Mouse (Mus musculus): ENCODE measurements around the gene Zbtb11. TPM values are rescaled to one million over a fixed set of nuclear protein-coding genes. Genes with fewer than 3 reads are reported as not detected.
A peak's percentile ranks its signal among the peaks of the same experiment; 100 is the strongest.
"Not testable (repeated sequence)": the region's sequence is repeated elsewhere in the genome, so short reads cannot be mapped to it uniquely, and the experiment has no call there.

Gene Zbtb11
- polyA plus RNA-seq, 1 experiment from 2014 or later: 20.8 TPM

DNA sequence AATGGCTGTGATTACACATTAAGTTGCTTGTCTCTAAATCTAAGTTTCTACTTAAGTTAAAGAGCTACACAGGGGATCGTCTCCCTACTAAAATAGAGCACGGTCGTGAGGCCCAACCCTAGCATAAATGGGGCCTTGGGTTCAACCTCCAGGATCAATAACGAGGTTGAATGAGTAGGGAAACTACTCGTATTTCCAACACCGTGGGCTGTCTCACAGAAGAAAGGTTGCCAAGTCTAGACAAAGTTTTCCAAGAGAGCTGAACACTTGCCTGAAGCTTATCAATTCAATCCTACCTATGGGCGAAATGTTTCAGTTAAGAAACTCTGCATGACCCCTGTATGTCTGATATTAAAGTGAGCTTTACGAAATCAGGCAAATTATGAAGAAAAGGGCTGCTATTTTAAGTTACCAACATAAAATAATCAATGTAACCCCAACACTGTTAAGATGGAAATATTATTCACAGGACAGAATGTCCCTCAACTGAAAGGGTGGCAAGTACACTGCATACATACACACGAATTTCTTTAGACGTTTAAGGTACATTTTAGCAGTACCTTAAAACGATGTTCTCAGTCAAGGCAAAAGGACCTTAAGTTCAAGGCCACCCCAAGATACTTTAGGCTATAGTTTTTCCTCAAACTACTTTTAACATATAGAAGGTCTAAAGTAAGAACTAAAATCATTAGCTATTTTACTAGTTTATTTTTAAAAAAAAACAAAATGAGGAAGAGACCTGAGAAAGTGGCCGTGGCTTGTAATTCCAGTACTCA, 54.4 kb downstream of the Zbtb11 start:
- Histone ChIP-seq H3K4me3 (peak overlapping the region; percentile 63), H3K27ac (replicated peaks) (peak overlapping the region; percentile 88; the same call in 1 of the 2 replicates), H3K4me1 (peaks cover 34% of the 10 kb centered on the region), H3K9ac (replicated peaks) (peak overlapping the region; percentile 75), H3K9me3 (no peaks in the 10 kb centered on the region), H3K36me3 (peaks cover 13% of the 10 kb centered on the region; the same call in 1 of the 2 replicates), H3K27me3 (no peaks in the 10 kb centered on the region), H3K4me2 (replicated peaks) (peak overlapping the region; percentile 71)
- WGBS: 35% methylated on average over 12 of the region's 12 CpGs
- ATAC-seq (replicated peaks): no peak

DNA sequence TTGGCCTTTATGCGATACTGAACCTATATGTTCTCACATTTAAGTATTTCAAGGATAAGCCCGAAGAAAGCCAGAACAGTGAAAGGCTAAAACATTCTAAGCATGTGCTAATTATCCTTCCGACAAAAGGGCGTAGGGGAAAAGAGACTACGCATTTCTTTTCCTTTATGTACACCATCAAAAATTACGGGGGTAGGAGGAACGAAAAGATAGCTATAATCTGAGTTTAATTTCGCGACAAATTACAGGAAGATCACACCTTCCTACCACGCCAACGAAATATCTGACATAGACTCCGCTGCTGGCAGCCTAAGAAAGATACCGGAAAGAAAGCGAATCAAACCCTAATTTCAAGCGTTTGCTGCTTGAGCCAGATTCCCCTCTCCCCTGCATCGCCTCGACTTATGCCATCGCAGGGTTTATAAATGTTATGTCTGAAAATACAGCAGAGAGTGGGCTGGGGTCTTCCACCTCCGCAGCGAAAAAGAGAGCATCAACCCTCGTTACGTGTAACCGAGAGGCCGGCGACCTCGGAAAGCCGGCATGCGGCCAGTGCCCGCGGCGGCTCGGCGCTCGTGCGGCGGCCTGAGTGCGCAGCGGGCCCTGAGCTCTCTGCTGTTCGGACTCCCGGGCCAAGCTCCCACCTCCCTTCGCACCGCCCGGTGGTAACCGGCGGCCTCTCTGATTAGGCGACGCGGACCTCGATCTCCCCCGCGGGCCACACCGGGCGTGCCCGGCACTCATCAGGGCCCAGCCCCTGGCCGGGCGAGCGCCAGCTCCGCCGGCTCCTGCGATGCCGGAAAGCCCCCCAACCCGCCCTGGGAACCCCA, 55.3 kb downstream of the Zbtb11 start:
- Histone ChIP-seq H3K4me1 (peaks cover 34% of the 10 kb centered on the region), H3K27ac (replicated peaks) (peak overlapping the region; percentile 88), H3K36me3 (peaks cover 19% of the 10 kb centered on the region), H3K27me3 (no peaks in the 10 kb centered on the region), H3K9ac (replicated peaks) (peak overlapping the region; percentile 75), H3K9me3 (no peaks in the 10 kb centered on the region), H3K4me3 (peak overlapping the region; percentile 63), H3K4me2 (replicated peaks) (peak overlapping the region; percentile 71)
- WGBS: under 1% methylated on average over 62 of the region's 62 CpGs
- ATAC-seq (replicated peaks): peak; percentile 90

DNA sequence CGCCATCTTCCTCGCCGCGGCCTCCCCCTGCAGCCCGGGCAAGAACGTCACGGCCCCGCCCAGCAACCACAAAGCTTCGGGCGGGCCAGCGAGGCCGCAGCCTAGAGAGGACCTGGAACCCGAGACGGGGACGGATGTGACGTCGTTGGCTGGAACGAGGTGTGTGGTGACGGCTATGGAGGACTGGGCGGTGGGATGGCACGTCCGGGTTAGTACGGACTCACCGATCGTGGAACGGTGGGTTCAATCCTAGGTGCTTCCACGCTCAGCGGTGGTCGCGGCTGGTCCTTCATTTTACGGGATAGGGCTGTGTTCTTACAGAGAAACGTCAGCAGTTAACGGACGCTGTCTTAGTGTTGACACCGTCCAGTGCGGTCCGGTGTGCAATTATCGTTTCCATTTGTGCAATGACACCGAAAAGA, 56.0 kb downstream of the Zbtb11 start, which contains the start of gene Pcnp:
Pcnp (minus strand) TSS at position 79 of the 422 bp plus-strand sequence.
- H3K4me1 ChIP-seq: peaks cover 32% of the 10 kb centered on the region
- no peaks in the 10 kb centered on the region for H3K27me3 ChIP-seq
- H3K4me2 ChIP-seq (replicated peaks): peak within 1 kb of the TSS; percentile 71
- H3K9me3 ChIP-seq: no peaks in the 10 kb centered on the region
- H3K4me3 ChIP-seq: peak within 1 kb of the TSS; percentile 63
- peak within 1 kb of the TSS; percentile 75 for H3K9ac ChIP-seq (replicated peaks)
- H3K36me3 ChIP-seq: peaks cover 22% of the 10 kb centered on the region
- peak within 1 kb of the TSS; percentile 88 for H3K27ac ChIP-seq (replicated peaks)
- under 1% methylated on average over 39 of the region's 39 CpGs for WGBS
- ATAC-seq (replicated peaks): peak; percentile 100

DNA sequence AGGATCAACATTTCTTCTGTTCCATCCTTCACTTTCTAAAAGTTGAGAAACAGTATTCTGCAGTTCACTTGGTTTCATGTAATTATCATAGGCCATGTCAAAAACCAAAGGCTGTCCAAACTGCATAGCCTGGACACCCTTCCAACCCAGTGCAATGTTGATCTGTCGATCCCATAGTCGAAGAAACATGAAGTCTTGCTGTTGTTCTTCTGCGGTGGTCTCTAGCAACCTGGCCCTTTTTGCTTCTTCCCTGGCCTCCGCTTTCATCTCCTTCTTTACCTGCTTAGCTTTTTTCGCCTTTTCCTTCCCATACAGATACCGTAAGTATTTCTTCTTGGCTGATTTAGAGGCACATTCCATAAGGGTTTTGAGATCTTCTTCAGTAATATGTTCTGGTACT, 60.9 kb downstream of the Zbtb11 start:
- Histone ChIP-seq H3K9ac (replicated peaks) (no peak overlapping the region), H3K9me3 (no peaks in the 10 kb centered on the region), H3K36me3 (peaks cover 22% of the 10 kb centered on the region), H3K4me1 (peaks cover 31% of the 10 kb centered on the region), H3K27me3 (no peaks in the 10 kb centered on the region), H3K27ac (replicated peaks) (no peak overlapping the region), H3K4me2 (replicated peaks) (no peak overlapping the region), H3K4me3 (no peak overlapping the region)
- no peak for ATAC-seq (replicated peaks)
- WGBS: 97% methylated on average over 6 of the region's 6 CpGs

DNA sequence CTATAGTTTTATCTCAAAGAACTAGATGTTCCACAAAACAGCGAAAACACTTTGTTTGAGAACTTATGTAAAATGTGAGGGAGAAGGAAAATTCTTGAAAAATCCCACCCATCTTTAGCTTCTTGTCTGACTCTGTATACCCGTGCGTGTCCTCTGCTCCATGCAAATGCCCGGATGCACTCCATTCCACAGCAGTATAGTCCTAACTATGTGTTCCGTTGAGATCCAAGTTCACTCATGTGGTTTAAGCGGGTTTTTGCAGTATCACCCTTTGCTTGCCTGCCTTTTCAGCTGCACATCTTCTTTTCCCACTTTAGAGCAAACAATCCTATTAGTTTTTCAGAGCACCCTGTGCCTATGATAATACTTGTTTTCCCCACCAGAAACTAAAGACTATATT, 62.8 kb downstream of the Zbtb11 start:
- ATAC-seq (replicated peaks): no peak
- WGBS: 69% methylated on average over 6 of the region's 6 CpGs
- H3K4me2 ChIP-seq (replicated peaks): peak overlapping the region; percentile 55
- H3K9me3 ChIP-seq: no peaks in the 10 kb centered on the region
- H3K27me3 ChIP-seq: no peaks in the 10 kb centered on the region
- peaks cover 23% of the 10 kb centered on the region for H3K4me1 ChIP-seq
- peaks cover 22% of the 10 kb centered on the region for H3K36me3 ChIP-seq
- H3K4me3 ChIP-seq: peak overlapping the region; percentile 95
- H3K27ac ChIP-seq (replicated peaks): no peak overlapping the region
- H3K9ac ChIP-seq (replicated peaks): peak overlapping the region; percentile 88

DNA sequence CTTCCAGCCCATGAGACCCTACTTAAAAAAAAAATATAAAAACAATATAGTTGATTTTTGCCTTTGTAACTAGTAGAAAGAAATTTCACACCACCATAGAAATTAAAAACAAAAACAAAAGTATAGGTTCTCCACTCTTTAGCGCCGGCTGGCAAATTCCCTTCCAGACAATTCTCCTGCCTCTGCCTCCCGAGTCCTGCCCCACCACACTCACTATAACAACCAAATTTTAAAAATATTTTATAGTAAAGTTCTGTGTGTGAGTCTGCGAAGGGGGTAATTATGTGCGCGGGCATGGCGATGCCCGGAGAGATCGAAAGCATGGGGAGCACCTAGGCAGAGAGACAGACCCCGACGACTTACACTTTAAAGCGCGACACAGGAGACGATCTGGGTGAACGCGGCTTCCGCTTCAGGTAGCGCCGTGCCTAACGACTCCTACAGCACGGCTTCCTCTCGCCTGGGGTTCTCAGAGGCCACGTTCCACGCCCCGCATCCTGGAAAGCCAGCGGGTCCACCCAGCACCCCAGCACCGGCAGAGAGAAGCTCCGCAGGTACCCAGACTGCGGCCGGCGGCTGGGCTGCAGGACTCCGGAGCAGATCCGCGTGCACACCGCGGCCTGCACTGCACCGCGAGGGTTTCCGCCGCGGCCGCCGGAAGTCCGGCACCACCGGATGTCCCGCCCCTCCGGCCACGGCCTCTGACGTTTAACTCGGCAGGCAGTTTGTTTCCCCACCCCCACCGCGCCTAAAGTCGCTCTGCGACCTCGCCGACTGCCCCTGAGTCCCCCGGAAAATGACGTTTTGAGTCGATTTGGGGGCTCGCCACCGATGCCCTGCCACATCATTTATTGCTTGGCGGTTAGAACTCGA, 63.7 kb downstream of the Zbtb11 start, which contains the start of gene Trmt10c:
Trmt10c (minus strand) TSS at position 682 of the 873 bp plus-strand sequence.
- H3K4me2 ChIP-seq (replicated peaks): peak within 1 kb of the TSS; percentile 55
- peak within 1 kb of the TSS; percentile 95 for H3K4me3 ChIP-seq
- peak; percentile 99 for ATAC-seq (replicated peaks)
- no peaks in the 10 kb centered on the region for H3K9me3 ChIP-seq
- H3K36me3 ChIP-seq: peaks cover 20% of the 10 kb centered on the region
- H3K4me1 ChIP-seq: peaks cover 23% of the 10 kb centered on the region
- WGBS: under 1% methylated on average over 61 of the region's 63 CpGs
- peak within 1 kb of the TSS; percentile 88 for H3K9ac ChIP-seq (replicated peaks)
- no peaks in the 10 kb centered on the region for H3K27me3 ChIP-seq
- peak within 1 kb of the TSS; percentile 92 for H3K27ac ChIP-seq (replicated peaks)

DNA sequence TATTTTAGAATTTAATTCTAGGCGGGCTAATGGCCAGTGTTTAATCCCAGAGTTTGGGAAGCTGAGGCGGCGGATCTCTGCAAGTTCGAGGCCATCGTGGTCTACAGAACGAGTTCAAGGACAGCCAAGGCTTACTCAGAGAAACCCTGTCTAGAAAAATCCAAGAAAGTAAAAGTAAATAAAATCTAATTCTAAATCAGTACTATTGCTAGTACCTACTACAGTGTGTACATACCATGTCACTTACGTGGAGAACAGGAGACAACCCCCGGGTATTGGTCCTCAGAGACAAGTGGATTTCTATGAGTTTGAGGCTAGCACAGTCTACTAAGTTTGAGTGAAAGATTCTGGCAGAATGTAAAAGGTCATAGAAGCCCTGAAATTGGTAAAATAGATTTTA, 64.4 kb downstream of the Zbtb11 start:
- Histone ChIP-seq H3K4me3 (peak overlapping the region; percentile 95), H3K27ac (replicated peaks) (peak overlapping the region; percentile 92), H3K4me2 (replicated peaks) (peak overlapping the region; percentile 55), H3K9ac (replicated peaks) (peak overlapping the region; percentile 88), H3K9me3 (no peaks in the 10 kb centered on the region), H3K36me3 (peaks cover 15% of the 10 kb centered on the region), H3K4me1 (peaks cover 23% of the 10 kb centered on the region), H3K27me3 (no peaks in the 10 kb centered on the region)
- WGBS: 29% methylated on average over 8 of the region's 8 CpGs
- ATAC-seq (replicated peaks): peak; percentile 60

DNA sequence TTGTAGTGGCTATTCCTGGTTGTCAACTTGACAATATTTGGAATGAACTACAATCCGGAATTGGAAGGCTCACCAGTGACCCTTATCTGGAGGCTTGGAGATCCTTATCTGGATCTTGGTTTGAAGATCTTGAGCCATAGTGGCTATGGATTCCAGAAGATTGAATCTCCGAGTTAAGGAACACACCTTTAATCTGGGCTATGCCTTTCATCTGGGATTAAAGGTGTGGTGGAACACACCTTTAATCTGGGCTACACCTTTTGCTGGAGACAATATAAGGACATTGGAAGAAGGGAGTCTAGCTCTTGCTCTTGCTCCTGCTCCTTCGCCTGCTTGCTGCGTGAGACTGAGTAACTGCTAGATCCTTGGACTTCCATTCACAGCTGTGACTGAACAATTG, 74.4 kb downstream of the Zbtb11 start, which contains the start of gene Senp7:
Senp7 (plus strand) TSS at position 301 of the 400 bp plus-strand sequence.
- WGBS: no CpG with 5 or more reads among the region's 4 CpGs
- H3K4me3 ChIP-seq: 0 out of 2 replicates have a peak within 1 kb of the TSS, but pooled peaks have one; percentile 9
- not testable (repeated sequence) for H3K36me3 ChIP-seq; H3K9ac ChIP-seq (replicated peaks); H3K27me3 ChIP-seq; H3K4me1 ChIP-seq; H3K27ac ChIP-seq (replicated peaks); ATAC-seq (replicated peaks); H3K9me3 ChIP-seq
- peak within 1 kb of the TSS; percentile 25 for H3K4me2 ChIP-seq (replicated peaks)

DNA sequence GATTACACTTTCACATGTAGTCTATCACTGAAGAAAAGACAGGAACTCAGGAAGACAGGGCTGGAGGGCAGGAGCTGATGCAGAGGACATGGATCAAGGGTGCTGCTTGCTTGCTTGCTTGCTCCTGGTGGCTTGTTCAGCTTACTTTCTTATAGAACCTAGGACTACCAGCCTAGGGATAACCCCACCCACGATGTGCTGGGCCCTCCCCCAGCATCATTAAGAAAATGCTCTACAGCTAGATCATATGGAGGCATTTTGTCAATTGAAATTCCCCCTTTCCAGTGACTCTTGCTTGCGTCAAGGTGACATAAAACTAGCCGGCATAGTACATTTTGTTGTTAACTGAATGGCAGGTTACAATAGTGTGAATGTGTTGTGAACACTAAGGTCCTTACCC, 82.2 kb downstream of the Zbtb11 start:
- Histone ChIP-seq H3K4me1 (no peaks in the 10 kb centered on the region), H3K4me2 (replicated peaks) (no peak overlapping the region), H3K4me3 (no peak overlapping the region), H3K9ac (replicated peaks) (no peak overlapping the region), H3K9me3 (no peaks in the 10 kb centered on the region), H3K27me3 (no peaks in the 10 kb centered on the region), H3K36me3 (no peaks in the 10 kb centered on the region), H3K27ac (replicated peaks) (no peak overlapping the region)
- ATAC-seq (replicated peaks): no peak
- 78% methylated on average over 3 of the region's 3 CpGs for WGBS

DNA sequence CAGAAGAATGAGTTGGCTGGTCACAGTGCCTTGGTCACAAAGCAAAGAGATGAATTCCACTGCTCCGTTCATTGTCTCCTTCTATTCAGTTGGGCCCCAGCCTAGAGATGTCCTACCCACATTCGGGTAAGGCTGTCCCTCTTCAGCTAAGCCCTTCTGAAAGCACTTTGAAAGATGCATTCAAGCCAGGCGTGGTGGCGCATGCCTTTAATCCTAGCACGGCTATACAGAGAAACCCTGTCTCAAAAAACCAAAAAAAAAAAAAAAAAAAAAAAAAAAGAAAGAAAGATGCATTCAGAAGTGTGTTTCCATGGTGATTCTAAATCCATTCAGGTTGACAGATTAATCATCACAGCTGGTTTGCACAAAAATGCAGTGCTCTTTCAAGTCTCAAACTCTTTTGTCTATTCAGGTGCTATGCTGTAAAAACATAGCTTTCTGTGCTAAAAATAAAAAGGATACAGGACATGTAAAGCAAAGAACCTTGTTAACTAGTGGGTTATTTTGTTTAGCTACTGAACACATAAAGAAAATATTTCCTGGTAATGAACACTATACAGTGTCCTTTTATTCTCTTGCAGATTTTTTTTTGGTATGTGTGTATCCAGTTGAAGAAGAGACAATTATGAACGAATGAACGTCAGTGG, 83.4 kb downstream of the Zbtb11 start:
- no peak overlapping the region for H3K4me2 ChIP-seq (replicated peaks)

DNA sequence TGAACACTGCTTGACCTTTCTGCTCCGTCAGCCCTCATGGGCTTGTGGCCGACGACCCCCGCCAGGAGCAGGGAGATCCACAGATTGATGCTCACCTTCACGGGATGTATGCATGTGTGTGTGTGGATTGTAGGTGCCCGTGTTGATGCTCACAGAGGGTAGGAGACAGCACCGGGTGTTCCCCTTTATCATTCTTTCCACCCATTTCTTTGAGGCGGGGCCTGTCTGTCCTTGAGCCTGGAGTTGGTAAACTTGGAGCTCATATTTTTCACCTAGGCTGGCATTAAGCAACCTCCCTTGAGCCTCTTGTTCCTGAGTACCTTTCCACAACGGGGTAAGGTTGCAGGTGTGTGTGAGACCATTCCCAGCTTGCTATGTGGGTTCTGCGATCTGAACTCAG, 84.5 kb downstream of the Zbtb11 start:
- peak overlapping the region; percentile 67 for H3K27ac ChIP-seq (replicated peaks)
- ATAC-seq (replicated peaks): peak; percentile 41; the same call in 1 of the 2 replicates

More for the DNA sequence above, 83.4 kb downstream of the Zbtb11 start:
- H3K36me3 ChIP-seq: no peaks in the 10 kb centered on the region
- peak overlapping the region; percentile 72 for H3K27ac ChIP-seq (replicated peaks)
- H3K4me3 ChIP-seq: no peak overlapping the region
- H3K4me1 ChIP-seq: no peaks in the 10 kb centered on the region
- peak; percentile 84 for ATAC-seq (replicated peaks)
- no peaks in the 10 kb centered on the region for H3K9me3 ChIP-seq
- no peaks in the 10 kb centered on the region for H3K27me3 ChIP-seq
- 2% methylated on average over 7 of the region's 7 CpGs for WGBS
- H3K9ac ChIP-seq (replicated peaks): no peak overlapping the region

More for the DNA sequence above, 84.5 kb downstream of the Zbtb11 start:
- Histone ChIP-seq H3K9ac (replicated peaks) (no peak overlapping the region), H3K9me3 (no peaks in the 10 kb centered on the region), H3K4me1 (no peaks in the 10 kb centered on the region), H3K27me3 (no peaks in the 10 kb centered on the region), H3K36me3 (no peaks in the 10 kb centered on the region), H3K4me2 (replicated peaks) (0 out of 2 replicates have a peak overlapping the region, but pooled peaks have one; percentile 9), H3K4me3 (no peak overlapping the region)
- WGBS: 75% methylated on average over 10 of the region's 10 CpGs
